Mouse (Mus musculus): ENCODE measurements around the gene Irf2bp2. TPM values are rescaled to one million over a fixed set of nuclear protein-coding genes. Genes with fewer than 3 reads are reported as not detected.
A peak's percentile ranks its signal among the peaks of the same experiment; 100 is the strongest.

Gene Irf2bp2
- polyA plus RNA-seq (2015; fragmentation: Nextera tagmentation; extraction: Ambion mirVana): 3.8 and 4.0 TPM in 2 replicates

- peak within 1 kb of the TSS; percentile 94 for H3K27ac ChIP-seq (replicated peaks)
- H3K36me3 ChIP-seq (replicated peaks): peaks cover 7% of the 10 kb centered on the region
- WGBS (ENCODE audit: insufficient replicate concordance): 0% methylated on average over 48 of the region's 56 CpGs
- H3K27me3 ChIP-seq: no peaks in the 10 kb centered on the region
- no peaks in the 10 kb centered on the region for H3K9me3 ChIP-seq (replicated peaks)
- ATAC-seq (ENCODE audit: insufficient read depth): peak; percentile 73
- H3K4me2 ChIP-seq: peak within 1 kb of the TSS; percentile 95
- H3K4me3 ChIP-seq (replicated peaks): peak within 1 kb of the TSS; percentile 84
- H3K4me1 ChIP-seq (replicated peaks): peaks cover 83% of the 10 kb centered on the region
- peak within 1 kb of the TSS; percentile 92 for H3K9ac ChIP-seq
Observed at GRCm38 (mm10) chr8:126593889-126594480, at the start of gene Irf2bp2. Irf2bp2 (minus strand) TSS chr8:126593986.

- H3K27me3 ChIP-seq: no peaks in the 10 kb centered on the region
- no peak overlapping the region for H3K4me3 ChIP-seq (replicated peaks)
- no peaks in the 10 kb centered on the region for H3K36me3 ChIP-seq (replicated peaks)
- ATAC-seq (ENCODE audit: insufficient read depth): no peak
- H3K9me3 ChIP-seq (replicated peaks): no peaks in the 10 kb centered on the region
- no peak overlapping the region for H3K27ac ChIP-seq (replicated peaks)
- 73% methylated on average over 4 of the region's 4 CpGs for WGBS (ENCODE audit: insufficient replicate concordance)
- no peak overlapping the region for H3K4me2 ChIP-seq
- H3K9ac ChIP-seq: no peak overlapping the region
- H3K4me1 ChIP-seq (replicated peaks): peaks cover 13% of the 10 kb centered on the region
Observed at GRCm38 (mm10) chr8:126642665-126643064, 48.9 kb upstream of the Irf2bp2 start.

- no peak overlapping the region for H3K27ac ChIP-seq (replicated peaks)
- H3K4me3 ChIP-seq (replicated peaks): no peak overlapping the region
- 52% methylated on average over 3 of the region's 3 CpGs for WGBS (ENCODE audit: insufficient replicate concordance)
- H3K4me2 ChIP-seq: no peak overlapping the region
- H3K4me1 ChIP-seq (replicated peaks): 0 out of 2 replicates have a peak, but pooled peaks cover 5% of the 10 kb centered on the region
- no peaks in the 10 kb centered on the region for H3K9me3 ChIP-seq (replicated peaks)
- H3K9ac ChIP-seq: no peak overlapping the region
- H3K36me3 ChIP-seq (replicated peaks): no peaks in the 10 kb centered on the region
- ATAC-seq (ENCODE audit: insufficient read depth): no peak
- no peaks in the 10 kb centered on the region for H3K27me3 ChIP-seq
Observed at GRCm38 (mm10) chr8:126641568-126642295, 47.9 kb upstream of the Irf2bp2 start.

DNA sequence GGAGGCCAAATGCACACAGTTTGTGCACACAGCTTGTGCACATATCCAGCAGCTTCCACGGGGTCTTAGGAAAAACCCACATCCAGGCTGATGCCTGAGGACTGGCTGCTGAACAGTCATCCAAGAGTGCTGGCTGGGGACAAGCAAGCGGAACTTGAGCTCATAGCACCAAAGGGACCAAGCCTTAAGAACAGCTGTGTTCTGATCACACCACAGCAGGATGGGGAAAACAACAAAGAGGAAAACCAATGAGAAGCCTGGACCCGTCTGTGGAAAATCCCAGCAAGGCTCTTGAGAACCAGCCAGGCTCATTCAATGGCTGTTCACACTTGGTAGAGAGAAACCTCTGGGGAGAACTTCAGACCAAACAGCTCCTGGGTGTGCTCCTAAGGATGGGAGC, 45.4 kb upstream of the Irf2bp2 start:
- Histone ChIP-seq H3K9me3 (replicated peaks) (no peaks in the 10 kb centered on the region), H3K27me3 (no peaks in the 10 kb centered on the region), H3K4me2 (no peak overlapping the region), H3K4me3 (replicated peaks) (no peak overlapping the region), H3K36me3 (replicated peaks) (no peaks in the 10 kb centered on the region), H3K27ac (replicated peaks) (no peak overlapping the region), H3K9ac (no peak overlapping the region), H3K4me1 (replicated peaks) (no peaks in the 10 kb centered on the region)
- 63% methylated on average over 3 of the region's 3 CpGs for WGBS (ENCODE audit: insufficient replicate concordance)
- ATAC-seq (ENCODE audit: insufficient read depth): no peak

- WGBS (ENCODE audit: insufficient replicate concordance): 55% methylated on average over 8 of the region's 8 CpGs
- ATAC-seq (ENCODE audit: insufficient read depth): no peak
Observed at GRCm38 (mm10) chr8:126638027-126638426, 44.2 kb upstream of the Irf2bp2 start.

DNA sequence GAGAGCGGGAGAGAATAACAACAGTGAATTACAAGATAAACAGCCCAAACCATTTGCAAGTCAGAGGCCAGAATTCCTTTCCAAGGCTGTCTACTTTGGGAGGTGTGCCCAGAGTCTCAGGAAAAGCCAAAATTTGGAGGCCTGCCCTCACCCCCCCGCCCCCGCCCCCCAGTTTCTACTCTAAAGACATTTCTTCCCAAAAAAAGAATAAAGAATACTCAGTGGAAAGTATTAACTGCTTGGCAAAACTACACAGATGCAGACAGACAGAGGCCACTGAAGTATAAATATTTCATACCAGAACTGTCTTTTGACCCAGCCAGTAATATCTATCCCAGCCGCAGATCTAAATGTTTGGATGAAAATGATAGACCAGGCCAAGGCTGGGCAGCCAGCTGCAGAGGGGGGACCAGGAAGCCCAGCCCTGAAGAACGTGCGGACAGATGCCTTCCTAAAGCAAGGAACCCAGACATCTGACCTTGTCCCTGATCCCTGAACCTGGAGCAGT, 40.8 kb upstream of the Irf2bp2 start:
- Histone ChIP-seq H3K27me3 (no peaks in the 10 kb centered on the region), H3K4me3 (replicated peaks) (no peak overlapping the region), H3K4me1 (replicated peaks) (no peaks in the 10 kb centered on the region), H3K9me3 (replicated peaks) (no peaks in the 10 kb centered on the region; the same call in 1 of the 2 replicates), H3K9ac (no peak overlapping the region), H3K27ac (replicated peaks) (no peak overlapping the region), H3K4me2 (no peak overlapping the region), H3K36me3 (replicated peaks) (no peaks in the 10 kb centered on the region)
- WGBS (ENCODE audit: insufficient replicate concordance): 58% methylated on average over 6 of the region's 6 CpGs
- ATAC-seq (ENCODE audit: insufficient read depth): no peak

More at GRCm38 (mm10) chr8:126638027-126638426, 44.2 kb upstream of the Irf2bp2 start:
- Histone ChIP-seq H3K27ac (replicated peaks) (no peak overlapping the region), H3K9ac (no peak overlapping the region), H3K9me3 (replicated peaks) (no peaks in the 10 kb centered on the region), H3K36me3 (replicated peaks) (no peaks in the 10 kb centered on the region), H3K4me1 (replicated peaks) (no peaks in the 10 kb centered on the region), H3K4me2 (no peak overlapping the region), H3K4me3 (replicated peaks) (no peak overlapping the region), H3K27me3 (no peaks in the 10 kb centered on the region)

DNA sequence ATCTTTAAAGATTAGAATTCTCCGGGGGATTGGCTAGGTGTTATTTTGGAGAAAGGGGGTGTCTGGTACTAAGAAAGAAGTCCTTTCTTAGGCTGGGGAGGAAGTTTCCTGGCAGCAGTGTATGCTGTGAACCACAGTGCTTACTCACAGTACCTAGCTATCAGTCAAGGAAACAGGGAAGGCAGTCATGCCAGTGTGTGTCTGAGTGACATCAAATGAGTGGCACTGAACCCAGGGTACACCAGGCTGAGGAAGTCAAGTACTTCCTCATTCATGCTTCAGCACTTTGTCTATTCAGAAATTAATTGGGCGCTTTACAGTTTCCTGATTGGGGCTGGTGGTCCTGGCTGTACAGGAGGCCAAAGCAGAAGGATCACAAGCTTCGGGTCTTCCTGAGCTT, 34.8 kb upstream of the Irf2bp2 start:
- ATAC-seq (ENCODE audit: insufficient read depth): no peak
- Histone ChIP-seq H3K9me3 (replicated peaks) (no peaks in the 10 kb centered on the region; the same call in 1 of the 2 replicates), H3K4me2 (no peak overlapping the region), H3K27ac (replicated peaks) (no peak overlapping the region), H3K36me3 (replicated peaks) (no peaks in the 10 kb centered on the region), H3K4me3 (replicated peaks) (no peak overlapping the region), H3K27me3 (no peaks in the 10 kb centered on the region), H3K4me1 (replicated peaks) (0 out of 2 replicates have a peak, but pooled peaks cover 8% of the 10 kb centered on the region), H3K9ac (no peak overlapping the region)
- 50% methylated on average over 3 of the region's 3 CpGs for WGBS (ENCODE audit: insufficient replicate concordance)

DNA sequence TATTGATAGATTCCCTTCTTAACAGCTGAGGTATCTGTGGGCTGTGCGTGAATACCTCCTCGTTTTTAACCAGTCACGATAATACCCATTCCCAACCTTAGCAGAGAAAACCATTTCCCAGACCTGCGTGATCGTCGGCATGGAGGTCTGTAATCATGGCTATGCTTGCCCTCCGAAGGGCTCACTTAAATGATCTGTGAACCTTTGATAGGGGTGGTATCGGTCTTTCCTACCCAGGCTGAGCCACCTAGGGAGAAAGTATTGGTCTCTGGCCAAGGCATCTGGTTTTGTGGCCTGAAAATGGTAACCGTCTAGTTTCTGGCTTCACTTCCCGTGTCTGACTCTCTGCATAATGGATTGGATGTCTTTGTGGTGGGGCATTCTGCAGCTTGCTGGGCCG, 32.6 kb upstream of the Irf2bp2 start:
- no peak overlapping the region for H3K9ac ChIP-seq
- H3K27ac ChIP-seq (replicated peaks): no peak overlapping the region
- no peaks in the 10 kb centered on the region; the same call in 1 of the 2 replicates for H3K9me3 ChIP-seq (replicated peaks)
- WGBS (ENCODE audit: insufficient replicate concordance): 65% methylated on average over 11 of the region's 11 CpGs
- no peaks in the 10 kb centered on the region for H3K36me3 ChIP-seq (replicated peaks)
- no peak overlapping the region for H3K4me3 ChIP-seq (replicated peaks)
- no peak for ATAC-seq (ENCODE audit: insufficient read depth)
- H3K4me1 ChIP-seq (replicated peaks): 0 out of 2 replicates have a peak, but pooled peaks cover 12% of the 10 kb centered on the region
- no peak overlapping the region for H3K4me2 ChIP-seq
- no peaks in the 10 kb centered on the region for H3K27me3 ChIP-seq

GRCm38 (mm10) chr8:126622111-126622795, 28.5 kb upstream of the Irf2bp2 start:
- no peak overlapping the region for H3K4me3 ChIP-seq (replicated peaks)
- H3K4me2 ChIP-seq: no peak overlapping the region
- H3K27ac ChIP-seq (replicated peaks): no peak overlapping the region
- no peak for ATAC-seq (ENCODE audit: insufficient read depth)
- no peaks in the 10 kb centered on the region for H3K27me3 ChIP-seq
- peaks cover 22% of the 10 kb centered on the region; the same call in 1 of the 2 replicates for H3K4me1 ChIP-seq (replicated peaks)
- H3K9ac ChIP-seq: no peak overlapping the region
- H3K9me3 ChIP-seq (replicated peaks): no peaks in the 10 kb centered on the region
- 67% methylated on average over 9 of the region's 9 CpGs for WGBS (ENCODE audit: insufficient replicate concordance)
- no peaks in the 10 kb centered on the region for H3K36me3 ChIP-seq (replicated peaks)

GRCm38 (mm10) chr8:126620721-126621120, 26.9 kb upstream of the Irf2bp2 start:
- no peak for ATAC-seq (ENCODE audit: insufficient read depth)
- no peak overlapping the region for H3K4me2 ChIP-seq
- H3K9me3 ChIP-seq (replicated peaks): no peaks in the 10 kb centered on the region
- peaks cover 25% of the 10 kb centered on the region for H3K4me1 ChIP-seq (replicated peaks)
- H3K4me3 ChIP-seq (replicated peaks): no peak overlapping the region
- H3K36me3 ChIP-seq (replicated peaks): no peaks in the 10 kb centered on the region
- no peak overlapping the region for H3K9ac ChIP-seq
- no peaks in the 10 kb centered on the region for H3K27me3 ChIP-seq
- 52% methylated on average over 3 of the region's 3 CpGs for WGBS (ENCODE audit: insufficient replicate concordance)
- no peak overlapping the region for H3K27ac ChIP-seq (replicated peaks)

DNA sequence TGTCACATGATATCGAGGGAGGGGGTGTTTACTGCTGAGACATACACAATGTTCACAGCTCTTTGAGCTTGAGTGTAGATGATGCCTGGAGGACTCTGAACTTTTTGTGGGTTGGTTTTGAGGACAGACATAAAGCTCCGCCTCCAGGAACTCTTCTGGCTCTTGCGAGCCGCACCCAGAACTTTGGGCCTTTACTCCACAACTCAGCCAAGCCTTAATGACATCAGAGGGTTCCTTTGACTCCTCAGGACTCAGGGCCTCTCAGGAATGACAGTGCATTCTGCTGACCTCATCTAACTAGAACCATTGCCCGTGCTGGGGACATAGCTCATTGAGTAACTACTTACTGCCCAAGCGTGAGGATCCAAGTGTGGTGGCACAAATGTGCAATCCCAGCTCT, 25.7 kb upstream of the Irf2bp2 start:
- Histone ChIP-seq H3K27me3 (no peaks in the 10 kb centered on the region), H3K9me3 (replicated peaks) (no peaks in the 10 kb centered on the region), H3K36me3 (replicated peaks) (no peaks in the 10 kb centered on the region), H3K9ac (no peak overlapping the region), H3K27ac (replicated peaks) (no peak overlapping the region), H3K4me3 (replicated peaks) (no peak overlapping the region), H3K4me2 (no peak overlapping the region), H3K4me1 (replicated peaks) (peaks cover 34% of the 10 kb centered on the region)
- 69% methylated on average over 6 of the region's 6 CpGs for WGBS (ENCODE audit: insufficient replicate concordance)
- no peak for ATAC-seq (ENCODE audit: insufficient read depth)

Measured in liver, embryonic 15.5 days (tissue).